Mouse (Mus musculus) forebrain, embryonic 11.5 days (tissue): ENCODE measurements around the gene Tmem19. TPM values are rescaled to one million over a fixed set of nuclear protein-coding genes. Genes with fewer than 3 reads are reported as not detected.
A peak's percentile ranks its signal among the peaks of the same experiment; 100 is the strongest.

Experiments
- ATAC-seq: fragments of 200-750 bp; cut with Nextera tagmentation; replicated peaks from 2 replicates; pipeline ENCODE4 v1.8.0; 2017; ENCODE audit warnings: moderate TSS enrichment; ENCODE audit not compliant: low FRiP score
- DNase-seq: peaks from one replicate; pipeline ENCODE4 v3.0.0-alpha.2; 2017; ENCODE audit warnings: low spot score
- H3K27ac ChIP-seq: fragments of 300-500 bp; sonication (generic); 2 replicates; pipeline ENCODE4 v1.5.1; 2014; ENCODE audit warnings: low read depth, low read length
- H3K27me3 ChIP-seq: fragments of 300-500 bp; sonication (generic); 2 replicates; pipeline ENCODE4 v1.6.1; 2014; ENCODE audit warnings: mild to moderate bottlenecking, low read length, mixed read lengths; ENCODE audit not compliant: control insufficient read depth, insufficient read depth
- H3K36me3 ChIP-seq: fragments of 300-500 bp; sonication (generic); 2 replicates; pipeline ENCODE4 v1.6.1; 2014; ENCODE audit warnings: mild to moderate bottlenecking, low read length, moderate library complexity, mixed read lengths; ENCODE audit not compliant: control insufficient read depth, insufficient read depth
- H3K4me1 ChIP-seq: fragments of 300-500 bp; sonication (generic); replicated peaks from 2 replicates; pipeline ENCODE4 v1.6.1; 2014; ENCODE audit warnings: low read length, mixed read lengths; ENCODE audit not compliant: control insufficient read depth, insufficient read depth
- H3K4me2 ChIP-seq: fragments of 300-500 bp; sonication (generic); 2 replicates; pipeline ENCODE4 v1.6.1; 2014; ENCODE audit warnings: low read depth, mild to moderate bottlenecking, low read length, moderate library complexity, mixed read lengths; ENCODE audit not compliant: severe bottlenecking
- H3K4me3 ChIP-seq: fragments of 300-500 bp; sonication (generic); 2 replicates; pipeline ENCODE4 v1.5.1; 2014; ENCODE audit warnings: low read depth, low read length
- H3K9ac ChIP-seq: fragments of 300-500 bp; sonication (generic); 2 replicates; pipeline ENCODE4 v1.6.1; 2014; ENCODE audit warnings: low read length
- H3K9me3 ChIP-seq: fragments of 300-500 bp; sonication (generic); 2 replicates; pipeline ENCODE4 v1.6.1; 2016; ENCODE audit warnings: low read length, mixed read lengths; ENCODE audit not compliant: control insufficient read depth
- WGBS: fragments of 180-500 bp; shearing (Covaris S2); extraction: QIAGEN DNeasy Blood & Tissue Kit; methylation state at CpG from one replicate; pipeline ENCODE4 v1.1.7; 2014; 5-methylcytosine and 5-hydroxymethylcytosine counted together
- polyA plus RNA-seq: library from polyadenylated mRNA; unstranded; fragments of >200 nt; fragmentation: Nextera tagmentation; extraction: Ambion mirVana; gene quantifications from 2 replicates; pipeline ENCODE4 v1.2.1, GENCODE M21; 2014

Tmem19 gene
- polyA plus RNA-seq, 1 experiment from 2014 or later: 32.6 TPM

DNA sequence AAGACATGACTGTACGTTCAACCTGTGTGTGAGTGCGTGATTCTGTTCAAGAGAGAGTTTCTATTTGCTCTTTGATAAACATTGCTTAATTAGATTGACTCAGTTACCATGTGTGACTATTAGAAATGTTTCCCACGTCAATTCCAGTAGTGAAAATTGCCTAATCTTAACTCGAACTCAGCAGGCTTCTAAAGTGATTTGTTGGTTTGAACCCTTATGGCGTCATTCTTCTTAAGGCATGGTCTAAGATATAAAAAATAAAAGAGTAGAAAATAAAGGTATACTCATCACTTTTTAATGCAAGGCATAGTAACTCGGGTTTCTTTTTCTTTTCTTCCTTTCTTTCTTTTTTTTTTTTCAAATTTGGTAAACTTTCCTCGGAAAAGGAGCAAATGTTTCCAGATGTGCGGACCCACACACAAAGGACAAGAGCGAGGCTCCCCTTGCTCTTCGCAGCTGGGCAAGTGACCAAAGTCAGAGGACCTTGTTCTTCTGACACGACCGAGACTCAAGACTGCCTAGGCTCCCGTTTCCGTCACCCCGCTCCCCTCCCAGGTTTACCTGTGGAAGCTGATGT is 21.4 kb upstream of the Tmem19 start:
- Histone ChIP-seq H3K4me3 (peak overlapping the region; percentile 94), H3K27me3 (no peaks in the 10 kb centered on the region), H3K4me1 (peaks cover 5% of the 10 kb centered on the region; the same call in 1 of the 2 replicates), H3K9ac (peak overlapping the region; percentile 84), H3K4me2 (peak overlapping the region; percentile 60), H3K9me3 (no peaks in the 10 kb centered on the region), H3K36me3 (no peaks in the 10 kb centered on the region; the same call in 1 of the 2 replicates), H3K27ac (peak overlapping the region; percentile 98)
- no peak for DNase-seq
- WGBS: 2% methylated on average over 15 of the region's 15 CpGs
- ATAC-seq: no peak

DNA sequence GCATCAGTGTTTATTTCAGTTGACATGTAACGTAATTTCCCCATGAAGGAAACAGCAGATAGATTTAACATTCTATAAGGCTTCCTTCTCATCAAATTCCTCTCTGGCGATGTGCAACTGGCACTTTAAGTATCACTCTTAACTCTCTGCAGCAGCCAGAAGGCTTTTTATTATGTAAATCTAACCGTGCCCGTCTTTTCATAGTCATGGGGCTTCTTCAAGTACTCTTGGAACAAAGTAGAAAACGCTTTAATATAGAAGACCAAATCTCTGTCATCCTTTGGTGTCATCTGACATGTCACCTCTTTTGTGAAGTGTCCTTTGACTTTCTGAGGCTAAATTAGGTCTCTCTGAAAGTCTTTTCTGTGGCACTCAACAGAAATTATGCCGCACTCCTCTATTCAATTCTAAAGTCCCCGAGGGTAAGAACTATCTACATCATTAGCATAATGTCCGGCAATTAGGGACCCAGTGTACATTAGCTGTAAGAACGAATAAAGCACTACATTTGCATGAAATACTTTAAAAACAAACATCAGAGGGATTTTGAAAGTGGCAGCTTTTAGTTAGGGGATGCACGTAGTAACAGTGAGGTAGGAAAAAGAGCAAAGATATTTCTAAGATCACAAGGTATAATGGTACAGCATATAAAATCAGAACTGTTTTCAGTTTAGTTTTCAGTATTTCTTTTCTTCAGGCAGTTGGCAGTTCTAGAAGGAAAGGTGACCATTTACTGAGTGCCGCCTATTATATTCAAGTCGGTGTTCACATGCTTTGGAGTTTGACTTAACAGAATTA is 20.7 kb upstream of the Tmem19 start:
- Histone ChIP-seq H3K4me3 (peak overlapping the region; percentile 94), H3K4me1 (peaks cover 5% of the 10 kb centered on the region; the same call in 1 of the 2 replicates), H3K9ac (peak overlapping the region; percentile 84), H3K27ac (peak overlapping the region; percentile 98), H3K4me2 (peak overlapping the region; percentile 60), H3K9me3 (no peaks in the 10 kb centered on the region), H3K27me3 (no peaks in the 10 kb centered on the region), H3K36me3 (no peaks in the 10 kb centered on the region; the same call in 1 of the 2 replicates)
- WGBS: 18% methylated on average over 12 of the region's 12 CpGs
- DNase-seq (no peak), ATAC-seq (no peak; the same call in 1 of the 2 replicates)

DNA sequence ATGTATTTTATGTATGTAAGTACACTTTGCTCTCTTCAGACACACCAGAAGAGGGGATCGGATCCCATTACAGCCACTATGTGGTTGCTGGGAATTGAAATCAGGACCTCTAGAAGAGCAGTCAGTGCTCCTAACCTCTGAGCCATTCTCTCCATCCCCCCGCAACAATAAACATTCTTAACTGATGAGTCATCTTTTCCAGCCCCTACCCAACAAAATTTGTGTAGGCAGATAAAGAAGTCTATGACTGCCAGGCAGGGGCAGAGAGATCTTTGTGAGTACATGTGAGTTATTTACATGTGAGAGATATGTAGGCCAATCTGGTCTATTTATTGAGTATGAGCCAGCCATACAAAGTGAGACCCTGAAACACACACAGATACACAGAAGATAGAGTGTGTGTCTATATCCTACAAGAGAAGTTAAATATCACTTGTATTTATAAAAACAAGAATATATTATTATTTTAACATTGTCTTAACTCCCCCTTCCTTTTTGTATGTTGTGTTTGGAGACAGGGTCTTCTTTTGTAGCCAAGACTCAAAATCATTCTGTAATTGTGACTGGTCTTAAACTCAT is 19.3 kb upstream of the Tmem19 start:
- ATAC-seq: no peak
- Histone ChIP-seq H3K27me3 (no peaks in the 10 kb centered on the region), H3K27ac (no peak overlapping the region), H3K9me3 (no peaks in the 10 kb centered on the region), H3K4me1 (peaks cover 3% of the 10 kb centered on the region; the same call in 1 of the 2 replicates), H3K4me3 (no peak overlapping the region), H3K36me3 (no peaks in the 10 kb centered on the region; the same call in 1 of the 2 replicates), H3K9ac (no peak overlapping the region), H3K4me2 (no peak overlapping the region)
- no peak for DNase-seq
- 79% methylated on average over 2 of the region's 2 CpGs for WGBS

DNA sequence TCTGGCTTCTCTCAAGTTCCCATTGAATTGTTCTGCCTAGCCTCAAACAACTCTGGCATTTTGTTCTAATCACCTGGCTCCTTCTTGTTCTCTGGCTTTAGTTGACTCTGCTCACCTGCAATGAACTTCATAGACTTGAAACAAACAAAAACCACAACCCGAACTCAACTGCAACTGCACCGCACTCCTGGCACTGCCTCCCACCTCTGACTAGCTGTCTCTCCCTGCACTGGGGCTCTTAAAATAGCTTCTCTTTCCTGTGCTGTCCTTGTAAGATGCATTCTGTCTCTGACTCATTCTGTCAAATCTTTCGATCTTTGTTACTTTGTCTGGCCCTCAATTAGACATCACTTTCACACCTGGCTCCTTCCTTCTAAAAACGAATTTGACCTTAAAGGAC is 850 bp upstream of the Tmem19 start:
- DNase-seq (no peak), ATAC-seq (no peak)
- H3K9ac ChIP-seq: no peak overlapping the region; the same call in 1 of the 2 replicates
- H3K27ac ChIP-seq: no peak overlapping the region
- H3K4me2 ChIP-seq: peak overlapping the region; percentile 75
- 82% methylated on average over 4 of the region's 4 CpGs for WGBS
- H3K27me3 ChIP-seq: no peaks in the 10 kb centered on the region
- no peaks in the 10 kb centered on the region for H3K9me3 ChIP-seq
- H3K4me3 ChIP-seq: no peak overlapping the region; the same call in 1 of the 2 replicates
- H3K36me3 ChIP-seq: no peaks in the 10 kb centered on the region
- 0 out of 2 replicates have a peak, but pooled peaks cover 2% of the 10 kb centered on the region for H3K4me1 ChIP-seq

DNA sequence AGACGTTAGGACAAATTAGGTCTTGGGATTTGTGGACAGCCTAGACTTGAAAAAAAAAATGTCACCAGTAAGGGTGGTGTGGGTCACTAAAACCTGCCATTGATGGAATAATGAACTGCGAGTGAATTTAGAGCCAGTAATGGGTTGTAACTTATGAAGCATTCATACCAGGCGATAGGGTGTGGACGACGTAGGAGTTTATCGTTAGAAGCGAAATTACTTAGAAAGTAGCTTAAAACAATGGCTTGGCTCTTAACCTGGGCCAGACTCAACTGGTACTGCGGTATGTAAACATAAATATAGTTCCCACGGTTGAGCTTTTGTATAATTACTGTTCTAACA is 293 bp upstream of the Tmem19 start:
- Histone ChIP-seq H3K4me2 (peak overlapping the region; percentile 75), H3K4me1 (0 out of 2 replicates have a peak, but pooled peaks cover 2% of the 10 kb centered on the region), H3K36me3 (no peaks in the 10 kb centered on the region), H3K4me3 (peak overlapping the region; percentile 54), H3K9me3 (no peaks in the 10 kb centered on the region), H3K27me3 (no peaks in the 10 kb centered on the region), H3K9ac (peak overlapping the region; percentile 59), H3K27ac (peak overlapping the region; percentile 94)
- WGBS: 13% methylated on average over 9 of the region's 9 CpGs
- DNase-seq: no peak
- ATAC-seq: no peak; the same call in 1 of the 2 replicates

DNA sequence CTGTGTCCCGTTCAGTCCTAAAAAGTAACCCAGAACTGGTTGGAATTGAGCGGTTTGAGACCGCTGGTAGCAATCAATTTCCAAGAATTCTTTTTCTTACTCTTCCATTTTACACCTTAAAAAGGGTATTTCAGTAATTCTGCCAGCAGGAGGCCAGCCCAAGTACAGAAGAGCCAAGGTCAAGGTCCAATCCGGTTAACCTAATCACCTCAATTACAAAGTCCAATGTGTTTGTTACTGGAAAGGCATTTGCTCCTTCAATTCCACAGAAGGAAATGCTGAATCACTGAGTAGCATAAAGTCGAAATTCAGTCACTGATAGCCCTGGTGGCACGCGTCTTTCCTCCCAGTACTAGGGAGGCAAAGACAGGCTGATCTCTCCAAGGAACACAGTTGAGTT is 3.2 kb downstream of the Tmem19 start:
- H3K27ac ChIP-seq: no peak overlapping the region
- no peak overlapping the region for H3K9ac ChIP-seq
- no peaks in the 10 kb centered on the region for H3K27me3 ChIP-seq
- no peak overlapping the region for H3K4me2 ChIP-seq
- no peak for DNase-seq
- no peaks in the 10 kb centered on the region; the same call in 1 of the 2 replicates for H3K36me3 ChIP-seq
- 91% methylated on average over 7 of the region's 7 CpGs for WGBS
- ATAC-seq: no peak
- H3K4me3 ChIP-seq: no peak overlapping the region
- H3K4me1 ChIP-seq: 0 out of 2 replicates have a peak, but pooled peaks cover 2% of the 10 kb centered on the region
- H3K9me3 ChIP-seq: no peaks in the 10 kb centered on the region

DNA sequence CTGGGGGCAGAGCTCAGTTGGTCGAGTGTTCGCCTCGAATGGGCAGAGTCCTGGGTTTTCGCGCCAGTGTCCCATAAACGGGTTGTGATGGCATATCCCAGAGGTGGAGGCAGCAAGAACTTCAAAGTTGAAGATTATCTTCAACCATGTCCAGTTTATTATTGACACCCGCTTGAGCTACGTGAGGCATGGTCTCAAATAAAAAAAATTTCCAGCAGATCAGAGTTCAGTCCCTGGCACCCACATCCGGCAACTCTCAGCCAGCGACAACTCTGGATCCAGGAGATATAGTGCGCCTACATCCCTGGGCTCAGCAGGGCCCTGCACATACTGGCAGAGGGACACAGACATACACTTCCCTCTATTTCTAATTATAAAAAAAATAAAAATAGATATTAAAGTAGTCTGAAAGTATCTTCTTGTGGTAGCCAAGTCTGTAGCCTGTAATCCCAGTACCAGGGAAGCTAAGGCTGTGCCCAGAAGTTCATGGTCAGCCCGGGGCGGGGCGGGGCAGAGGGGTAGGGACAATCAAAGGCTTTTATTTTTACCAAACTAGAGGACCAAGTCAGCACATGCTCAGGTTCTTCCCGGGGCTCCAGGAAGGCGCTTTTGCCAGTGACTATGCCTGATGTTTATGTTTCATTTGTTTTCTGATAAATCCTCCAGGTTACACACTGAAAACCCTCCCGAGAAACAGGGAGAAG is 3.9 kb downstream of the Tmem19 start:
- ATAC-seq: no peak
- 95% methylated on average over 17 of the region's 17 CpGs for WGBS
- no peak for DNase-seq
- no peak overlapping the region for H3K27ac ChIP-seq
- no peaks in the 10 kb centered on the region; the same call in 1 of the 2 replicates for H3K36me3 ChIP-seq
- H3K4me3 ChIP-seq: no peak overlapping the region
- H3K27me3 ChIP-seq: no peaks in the 10 kb centered on the region
- H3K4me2 ChIP-seq: no peak overlapping the region
- no peaks in the 10 kb centered on the region for H3K9me3 ChIP-seq
- no peak overlapping the region for H3K9ac ChIP-seq
- 0 out of 2 replicates have a peak, but pooled peaks cover 2% of the 10 kb centered on the region for H3K4me1 ChIP-seq

DNA sequence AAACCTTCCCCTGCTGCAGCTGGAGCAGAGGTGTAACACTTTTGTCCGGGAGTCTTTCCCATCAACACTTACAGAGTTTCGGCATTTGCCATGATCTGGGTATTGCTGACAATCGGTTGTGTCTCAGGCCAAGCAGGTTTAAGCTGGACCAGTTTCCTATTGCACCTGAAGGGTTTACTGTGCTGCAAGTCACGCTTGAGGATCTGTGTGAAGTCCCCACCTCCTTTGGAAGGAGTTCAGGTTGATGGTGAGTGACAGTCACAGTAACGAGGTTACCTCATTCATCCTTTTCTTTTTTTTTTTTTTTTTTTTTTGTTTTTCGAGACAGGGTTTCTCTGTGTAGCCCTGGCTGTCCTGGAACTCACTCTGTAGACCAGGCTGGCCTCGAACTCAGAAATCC is 6.2 kb downstream of the Tmem19 start:
- Histone ChIP-seq H3K36me3 (no peaks in the 10 kb centered on the region; the same call in 1 of the 2 replicates), H3K9me3 (no peaks in the 10 kb centered on the region), H3K4me1 (no peaks in the 10 kb centered on the region), H3K27me3 (no peaks in the 10 kb centered on the region), H3K4me2 (no peak overlapping the region), H3K27ac (no peak overlapping the region), H3K9ac (no peak overlapping the region), H3K4me3 (no peak overlapping the region)
- ATAC-seq: no peak
- WGBS: 86% methylated on average over 6 of the region's 7 CpGs
- no peak for DNase-seq
